Mouse (Mus musculus): ENCODE measurements around the gene Abhd16a. TPM values are rescaled to one million over a fixed set of nuclear protein-coding genes. Genes with fewer than 3 reads are reported as not detected.
A peak's percentile ranks its signal among the peaks of the same experiment; 100 is the strongest.

Abhd16a gene
- polyA plus RNA-seq, 1 experiment from 2014 or later, result 82.3 TPM

- peaks cover 9% of the 10 kb centered on the region for H3K36me3 ChIP-seq (ENCODE audit: control insufficient read depth, insufficient read depth, low read length)
- no peaks in the 10 kb centered on the region for H3K27me3 ChIP-seq (ENCODE audit: control insufficient read depth, insufficient read depth, low read length)
- H3K9me3 ChIP-seq (ENCODE audit: control insufficient read depth, low read length), result no peaks in the 10 kb centered on the region
- H3K27ac ChIP-seq (ENCODE audit: low read depth, low read length), result peak within 1 kb of the TSS; percentile 82
- WGBS, result under 1% methylated on average over 53 of the region's 57 CpGs
- peaks cover 13% of the 10 kb centered on the region for H3K4me1 ChIP-seq (ENCODE audit: control insufficient read depth, insufficient read depth, low read length)
- H3K9ac ChIP-seq (replicated peaks; ENCODE audit: low read depth, low read length), result peak within 1 kb of the TSS; percentile 85
- peak; percentile 90 for ATAC-seq (ENCODE audit: low read depth)
- peak within 1 kb of the TSS; percentile 77 for H3K4me3 ChIP-seq (ENCODE audit: low read depth, low read length)
- H3K4me2 ChIP-seq (ENCODE audit: low read depth, low read length), result peak within 1 kb of the TSS; percentile 84
Observed at GRCm38 (mm10) chr17:35058911-35059892, 29.9 kb upstream of the Abhd16a start, which contains the start of gene Ddah2. Gene Ddah2 (plus strand): TSS chr17:35059035.

GRCm38 (mm10) chr17:35060071-35060470 is 29.0 kb upstream of the Abhd16a start:
- Histone ChIP-seq H3K9me3 (ENCODE audit: control insufficient read depth, low read length) (no peaks in the 10 kb centered on the region), H3K9ac (replicated peaks; ENCODE audit: low read depth, low read length) (peak overlapping the region; percentile 85), H3K27me3 (ENCODE audit: control insufficient read depth, insufficient read depth, low read length) (0 out of 2 replicates have a peak, but pooled peaks cover 1% of the 10 kb centered on the region), H3K36me3 (ENCODE audit: control insufficient read depth, insufficient read depth, low read length) (peaks cover 9% of the 10 kb centered on the region), H3K4me3 (ENCODE audit: low read depth, low read length) (peak overlapping the region; percentile 77), H3K4me1 (ENCODE audit: control insufficient read depth, insufficient read depth, low read length) (peaks cover 18% of the 10 kb centered on the region), H3K4me2 (ENCODE audit: low read depth, low read length) (peak overlapping the region; percentile 84), H3K27ac (ENCODE audit: low read depth, low read length) (no peak overlapping the region)
- 0 out of 2 replicates have a peak, but pooled peaks have one; percentile 0 for ATAC-seq (ENCODE audit: low read depth)
- 22% methylated on average over 14 of the region's 14 CpGs for WGBS

- H3K9ac ChIP-seq (replicated peaks; ENCODE audit: low read depth, low read length), result no peak overlapping the region
- H3K27me3 ChIP-seq (ENCODE audit: control insufficient read depth, insufficient read depth, low read length), result 0 out of 2 replicates have a peak, but pooled peaks cover 6% of the 10 kb centered on the region
- peaks cover 22% of the 10 kb centered on the region for H3K4me1 ChIP-seq (ENCODE audit: control insufficient read depth, insufficient read depth, low read length)
- no peaks in the 10 kb centered on the region for H3K9me3 ChIP-seq (ENCODE audit: control insufficient read depth, low read length)
- peaks cover 9% of the 10 kb centered on the region for H3K36me3 ChIP-seq (ENCODE audit: control insufficient read depth, insufficient read depth, low read length)
- WGBS, result 51% methylated on average over 22 of the region's 22 CpGs
- peak overlapping the region; percentile 77; the same call in 1 of the 2 replicates for H3K4me3 ChIP-seq (ENCODE audit: low read depth, low read length)
- ATAC-seq (ENCODE audit: low read depth), result no peak
- peak overlapping the region; percentile 84 for H3K4me2 ChIP-seq (ENCODE audit: low read depth, low read length)
- H3K27ac ChIP-seq (ENCODE audit: low read depth, low read length), result no peak overlapping the region
Observed at GRCm38 (mm10) chr17:35060737-35061297, 28.2 kb upstream of the Abhd16a start.

- 83% methylated on average over 8 of the region's 8 CpGs for WGBS
- Histone ChIP-seq H3K36me3 (ENCODE audit: control insufficient read depth, insufficient read depth, low read length) (peaks cover 9% of the 10 kb centered on the region), H3K4me3 (ENCODE audit: low read depth, low read length) (no peak overlapping the region), H3K9ac (replicated peaks; ENCODE audit: low read depth, low read length) (no peak overlapping the region), H3K4me1 (ENCODE audit: control insufficient read depth, insufficient read depth, low read length) (peaks cover 22% of the 10 kb centered on the region), H3K4me2 (ENCODE audit: low read depth, low read length) (no peak overlapping the region), H3K27ac (ENCODE audit: low read depth, low read length) (no peak overlapping the region), H3K27me3 (ENCODE audit: control insufficient read depth, insufficient read depth, low read length) (0 out of 2 replicates have a peak, but pooled peaks cover 6% of the 10 kb centered on the region), H3K9me3 (ENCODE audit: control insufficient read depth, low read length) (no peaks in the 10 kb centered on the region)
- no peak for ATAC-seq (ENCODE audit: low read depth)
Observed at GRCm38 (mm10) chr17:35061299-35061698, 27.8 kb upstream of the Abhd16a start.

- H3K36me3 ChIP-seq (ENCODE audit: control insufficient read depth, insufficient read depth, low read length), result peaks cover 9% of the 10 kb centered on the region
- no peak for ATAC-seq (ENCODE audit: low read depth)
- 0 out of 2 replicates have a peak, but pooled peaks cover 6% of the 10 kb centered on the region for H3K27me3 ChIP-seq (ENCODE audit: control insufficient read depth, insufficient read depth, low read length)
- no peak overlapping the region for H3K9ac ChIP-seq (replicated peaks; ENCODE audit: low read depth, low read length)
- H3K4me1 ChIP-seq (ENCODE audit: control insufficient read depth, insufficient read depth, low read length), result peaks cover 22% of the 10 kb centered on the region
- no peak overlapping the region for H3K4me3 ChIP-seq (ENCODE audit: low read depth, low read length)
- WGBS, result 82% methylated on average over 3 of the region's 3 CpGs
- H3K9me3 ChIP-seq (ENCODE audit: control insufficient read depth, low read length), result no peaks in the 10 kb centered on the region
- H3K27ac ChIP-seq (ENCODE audit: low read depth, low read length), result no peak overlapping the region
- H3K4me2 ChIP-seq (ENCODE audit: low read depth, low read length), result no peak overlapping the region
Observed at GRCm38 (mm10) chr17:35063466-35063865, 25.6 kb upstream of the Abhd16a start.

- Histone ChIP-seq H3K9me3 (ENCODE audit: control insufficient read depth, low read length) (no peaks in the 10 kb centered on the region), H3K27ac (ENCODE audit: low read depth, low read length) (no peak overlapping the region), H3K4me2 (ENCODE audit: low read depth, low read length) (peak overlapping the region; percentile 40; the same call in 1 of the 2 replicates), H3K36me3 (ENCODE audit: control insufficient read depth, insufficient read depth, low read length) (peaks cover 9% of the 10 kb centered on the region), H3K9ac (replicated peaks; ENCODE audit: low read depth, low read length) (no peak overlapping the region), H3K27me3 (ENCODE audit: control insufficient read depth, insufficient read depth, low read length) (0 out of 2 replicates have a peak, but pooled peaks cover 6% of the 10 kb centered on the region), H3K4me3 (ENCODE audit: low read depth, low read length) (no peak overlapping the region), H3K4me1 (ENCODE audit: control insufficient read depth, insufficient read depth, low read length) (peaks cover 22% of the 10 kb centered on the region)
- 42% methylated on average over 10 of the region's 10 CpGs for WGBS
- no peak for ATAC-seq (ENCODE audit: low read depth)
Observed at GRCm38 (mm10) chr17:35064378-35064877, 24.6 kb upstream of the Abhd16a start.

GRCm38 (mm10) chr17:35064951-35065947 is 23.8 kb upstream of the Abhd16a start, which contains the start of gene Ly6g6c:
Gene Ly6g6c (plus strand): TSS chr17:35065388.
- H3K9ac ChIP-seq (replicated peaks; ENCODE audit: low read depth, low read length), result no peak within 1 kb of the TSS
- 2% methylated on average over 48 of the region's 48 CpGs for WGBS
- H3K4me1 ChIP-seq (ENCODE audit: control insufficient read depth, insufficient read depth, low read length), result peaks cover 16% of the 10 kb centered on the region
- peak; percentile 30; the same call in 1 of the 2 replicates for ATAC-seq (ENCODE audit: low read depth)
- H3K9me3 ChIP-seq (ENCODE audit: control insufficient read depth, low read length), result no peaks in the 10 kb centered on the region
- peaks cover 9% of the 10 kb centered on the region for H3K36me3 ChIP-seq (ENCODE audit: control insufficient read depth, insufficient read depth, low read length)
- peak within 1 kb of the TSS; percentile 40 for H3K4me2 ChIP-seq (ENCODE audit: low read depth, low read length)
- H3K4me3 ChIP-seq (ENCODE audit: low read depth, low read length), result 0 out of 2 replicates have a peak within 1 kb of the TSS, but pooled peaks have one; percentile 1
- H3K27me3 ChIP-seq (ENCODE audit: control insufficient read depth, insufficient read depth, low read length), result 0 out of 2 replicates have a peak, but pooled peaks cover 6% of the 10 kb centered on the region
- no peak within 1 kb of the TSS for H3K27ac ChIP-seq (ENCODE audit: low read depth, low read length)

GRCm38 (mm10) chr17:35066084-35066483 is 23.0 kb upstream of the Abhd16a start, which contains the start of gene Mpig6b:
Gene Mpig6b (minus strand): TSS chr17:35066184.
- H3K4me2 ChIP-seq (ENCODE audit: low read depth, low read length), result peak within 1 kb of the TSS; percentile 40
- H3K4me3 ChIP-seq (ENCODE audit: low read depth, low read length), result 0 out of 2 replicates have a peak within 1 kb of the TSS, but pooled peaks have one; percentile 1
- no peak within 1 kb of the TSS for H3K27ac ChIP-seq (ENCODE audit: low read depth, low read length)
- H3K4me1 ChIP-seq (ENCODE audit: control insufficient read depth, insufficient read depth, low read length), result peaks cover 9% of the 10 kb centered on the region; the same call in 1 of the 2 replicates
- 0 out of 2 replicates have a peak, but pooled peaks cover 6% of the 10 kb centered on the region for H3K27me3 ChIP-seq (ENCODE audit: control insufficient read depth, insufficient read depth, low read length)
- H3K36me3 ChIP-seq (ENCODE audit: control insufficient read depth, insufficient read depth, low read length), result peaks cover 4% of the 10 kb centered on the region
- 51% methylated on average over 10 of the region's 10 CpGs for WGBS
- H3K9me3 ChIP-seq (ENCODE audit: control insufficient read depth, low read length), result no peaks in the 10 kb centered on the region
- H3K9ac ChIP-seq (replicated peaks; ENCODE audit: low read depth, low read length), result no peak within 1 kb of the TSS
- ATAC-seq (ENCODE audit: low read depth), result no peak
